8 mouse cellular contexts compared by ENCODE assay signal in genomic region chr4:123624438-123624837, GRCm38 (mm10). TPM values are rescaled to one million over a fixed set of nuclear protein-coding genes. Genes with fewer than 3 reads are reported as not detected.
A peak's percentile ranks its signal among the peaks of the same experiment; 100 is the strongest.
DNase-seq lines count a peak whose midpoint lies in the region; ATAC-seq and TF ChIP-seq lines count a peak whose summit lies in the region.

No protein-coding gene starts in this region.

- WGBS in heart, embryonic 12.5 days, result 4% methylated on average over 5 of the region's 5 CpGs
- 39% methylated on average over 5 of the region's 5 CpGs for WGBS in limb, embryonic 13.5 days

- peak overlapping the region; percentile 59 for H3K4me3 ChIP-seq in E14TG2a.4 (replicated peaks; ENCODE audit: low read length)
- no peak overlapping the region for H3K4me3 ChIP-seq in heart, embryonic 12.5 days
- H3K4me3 ChIP-seq in limb, embryonic 13.5 days, result no peak overlapping the region

- peak overlapping the region; percentile 14; the same call in 1 of the 2 replicates for H3K9ac ChIP-seq in heart, embryonic 12.5 days
- H3K9ac ChIP-seq in limb, embryonic 13.5 days, result no peak overlapping the region

- peaks cover 12% of the 10 kb centered on the region for H3K36me3 ChIP-seq in E14TG2a.4 (ENCODE audit: insufficient read depth, low read length)
- no peaks in the 10 kb centered on the region for H3K36me3 ChIP-seq in heart, embryonic 12.5 days
- peaks cover 5% of the 10 kb centered on the region; the same call in 1 of the 2 replicates for H3K36me3 ChIP-seq in limb, embryonic 13.5 days

- no peaks in the 10 kb centered on the region for H3K27me3 ChIP-seq in E14TG2a.4 (ENCODE audit: insufficient read depth, low read length)
- no peaks in the 10 kb centered on the region for H3K27me3 ChIP-seq in heart, embryonic 12.5 days (replicated peaks)
- H3K27me3 ChIP-seq in limb, embryonic 13.5 days, result no peaks in the 10 kb centered on the region

- no peak for TF ChIP-seq CTCF in E14TG2a.4 (conservative IDR thresholded peaks at IDR 0.05; ENCODE audit: low read length)

- ATAC-seq in heart, embryonic 12.5 days (ENCODE audit: insufficient number of reproducible peaks, low FRiP score), result 0 out of 2 replicates have a peak, but pooled peaks have one; percentile 23
- ATAC-seq in limb, embryonic 13.5 days (ENCODE audit: low FRiP score, low read depth), result peak; percentile 71; the same call in 1 of the 2 replicates
- ATAC-seq in monocyte, adult 5-6 weeks (replicated peaks; ENCODE audit: insufficient number of reproducible peaks, low FRiP score, low TSS enrichment, poor library complexity, severe bottlenecking), result no peak

- H3K9me3 ChIP-seq in E14TG2a.4 (ENCODE audit: low read length), result no peaks in the 10 kb centered on the region
- no peaks in the 10 kb centered on the region for H3K9me3 ChIP-seq in heart, embryonic 12.5 days (replicated peaks)
- H3K9me3 ChIP-seq in limb, embryonic 13.5 days, result no peaks in the 10 kb centered on the region

- peak; percentile 92 for DNase-seq in ZHBTc4 (ENCODE audit: low read depth, low spot score)
- DNase-seq in right cerebral cortex, postnatal 14 days, result no peak
- no peak for DNase-seq in right cerebral cortex, postnatal 25 days
- no peak for DNase-seq in natural killer cell, adult 2 months (ENCODE audit: low spot score in 2 of 2)

- H3K4me1 ChIP-seq in E14TG2a.4 (replicated peaks; ENCODE audit: low read depth, low read length), result peaks cover 94% of the 10 kb centered on the region
- peaks cover 43% of the 10 kb centered on the region for H3K4me1 ChIP-seq in heart, embryonic 12.5 days (replicated peaks)
- H3K4me1 ChIP-seq in limb, embryonic 13.5 days, result peaks cover 20% of the 10 kb centered on the region

- H3K27ac ChIP-seq in heart, embryonic 12.5 days (ENCODE audit: poor library complexity, severe bottlenecking), result peak overlapping the region; percentile 87
- peak overlapping the region; percentile 48; the same call in 1 of the 2 replicates for H3K27ac ChIP-seq in limb, embryonic 13.5 days

- peak overlapping the region; percentile 29 for H3K4me2 ChIP-seq in heart, embryonic 12.5 days
- no peak overlapping the region for H3K4me2 ChIP-seq in limb, embryonic 13.5 days (replicated peaks)

RNA-seq across cellular contexts. Expression of gene Macf1, which starts 59.7 kb away (rescaled TPM):
- polyA plus RNA-seq in heart, embryonic 12.5 days (2016; fragmentation: Nextera tagmentation; extraction: Ambion mirVana), result 69.9 and 79.4 TPM in 2 replicates
- polyA plus RNA-seq in limb, embryonic 13.5 days (2015; fragmentation: Nextera tagmentation; extraction: Ambion mirVana), result 47.5 and 48.0 TPM in 2 replicates
- total RNA-seq in monocyte, adult 5-6 weeks (2017), result 368 to 783 TPM (median 392 TPM) in 3 replicates
